Mouse (Mus musculus) mouse embryonic stem cell (cell line): Measurements from ENCODE around the gene Rbm47.

Experiments
- in situ Hi-C, 2 experiments: fragments of 300-500 bp; cut with MboI; formaldehyde crosslinking; loops; 1 replicate in 1 of 2; 3 replicates in 1 of 2; pipeline ENCODE4 v1.14.3; 2019 to 2020; ENCODE audit warnings: low sequenced_read_pairs in 2 of 2, low pct_unique_long_range_greater_than_20kb in 1 of 2, mixed read lengths in 1 of 2; ENCODE audit not compliant: unreplicated experiment in 1 of 2

Rbm47 gene

GRCm38 (mm10) chr5:66139171-66139570, 33.7 kb downstream of the Rbm47 start:
- in situ Hi-C loops = no loop called here

GRCm38 (mm10) chr5:66138597-66138996, 34.3 kb downstream of the Rbm47 start:
- in situ Hi-C loops = no loop called here

GRCm38 (mm10) chr5:66137250-66137649, 35.7 kb downstream of the Rbm47 start:
- in situ Hi-C loops = no loop called here

DNA sequence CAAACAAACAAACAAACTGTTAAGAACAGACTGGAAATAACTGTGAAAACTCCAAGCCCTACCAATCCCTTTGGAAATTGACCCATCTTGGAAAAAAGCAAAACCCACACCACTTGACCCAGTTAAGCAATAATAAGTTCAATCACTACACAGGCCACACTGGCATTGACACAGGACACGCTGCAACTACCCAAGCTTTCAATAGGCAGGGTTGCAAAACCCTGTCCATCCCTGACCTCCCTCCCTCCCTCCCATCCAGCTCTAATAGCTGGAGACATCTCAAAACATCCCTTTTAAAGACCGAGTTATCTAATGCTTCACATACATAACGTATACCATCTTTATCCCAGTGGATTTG, 37.1 kb downstream of the Rbm47 start:
- in situ Hi-C loops = no loop called here

- in situ Hi-C loops = no loop called here
Observed at GRCm38 (mm10) chr5:66135161-66135852, 37.6 kb downstream of the Rbm47 start.

DNA sequence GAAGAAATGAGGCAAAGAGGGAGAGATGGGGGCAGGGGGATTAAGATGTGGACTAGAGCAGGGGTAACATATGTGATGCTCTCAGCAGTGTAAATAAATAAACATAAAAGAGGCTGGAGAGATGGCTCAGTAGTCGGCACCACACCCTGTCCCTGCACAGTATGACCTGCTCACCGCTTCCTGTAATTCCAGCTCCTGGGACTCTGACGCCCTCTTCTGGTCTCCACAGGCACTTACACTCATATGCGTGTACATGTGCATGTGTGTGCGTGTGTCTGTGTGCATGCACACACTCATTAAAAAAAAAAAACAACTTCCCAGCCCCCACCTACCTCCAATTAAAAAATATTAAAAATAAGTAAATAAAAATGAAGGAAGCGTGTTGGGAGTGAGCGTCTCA, 38.3 kb downstream of the Rbm47 start:
- in situ Hi-C loops = no loop called here

- in situ Hi-C loops = no loop called here
Observed at GRCm38 (mm10) chr5:66128948-66129347, 44.0 kb downstream of the Rbm47 start.

- in situ Hi-C loops = no loop called here
Observed at GRCm38 (mm10) chr5:66125418-66125817, 47.5 kb downstream of the Rbm47 start.

GRCm38 (mm10) chr5:66124931-66125330, 48.0 kb downstream of the Rbm47 start:
- in situ Hi-C loops = no loop called here

DNA sequence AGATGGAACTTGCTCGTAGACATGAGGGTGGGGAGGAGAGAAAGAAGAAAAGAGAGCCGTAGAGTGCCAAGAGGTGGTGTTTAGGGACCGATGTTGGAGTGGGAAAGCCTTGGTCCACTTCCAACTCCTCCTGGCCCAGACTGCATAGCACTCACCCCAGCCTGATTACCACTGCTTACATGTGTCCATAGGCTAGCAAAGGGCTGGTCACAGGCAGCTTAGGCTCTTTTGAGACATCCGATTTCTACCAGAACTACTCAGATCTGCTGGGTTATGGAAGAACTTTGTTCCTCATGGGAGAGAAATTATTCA, 48.9 kb downstream of the Rbm47 start:
- in situ Hi-C loops = no loop called here

- in situ Hi-C loops = no loop called here
Observed at GRCm38 (mm10) chr5:66123295-66124088, 49.4 kb downstream of the Rbm47 start.

- in situ Hi-C loops = no loop called here
Observed at GRCm38 (mm10) chr5:66121255-66121654, 51.7 kb downstream of the Rbm47 start.

DNA sequence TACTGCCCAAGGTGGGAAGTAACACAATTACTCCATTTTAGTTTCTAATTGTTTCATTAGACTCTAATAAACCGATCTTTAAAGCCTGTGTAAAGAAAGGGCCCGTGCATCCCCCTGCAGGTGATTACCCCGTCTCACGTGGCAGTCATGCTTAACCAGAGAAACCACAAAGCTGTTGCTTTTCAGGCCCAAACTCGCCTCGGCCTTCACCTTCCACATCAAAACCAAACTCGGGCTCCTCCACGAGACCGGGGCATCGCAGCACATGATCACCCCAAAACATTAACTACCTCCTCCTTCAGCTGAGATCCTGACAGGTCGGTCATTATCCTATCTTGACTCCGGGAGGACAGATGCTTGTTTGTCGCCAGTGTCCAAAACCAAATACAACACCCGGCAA, 58.2 kb downstream of the Rbm47 start:
- in situ Hi-C loops = no loop called here

- in situ Hi-C loops = no loop called here
Observed at GRCm38 (mm10) chr5:66114208-66114607, 58.7 kb downstream of the Rbm47 start.

GRCm38 (mm10) chr5:66112059-66112458, 60.9 kb downstream of the Rbm47 start:
- in situ Hi-C loops = no loop called here

DNA sequence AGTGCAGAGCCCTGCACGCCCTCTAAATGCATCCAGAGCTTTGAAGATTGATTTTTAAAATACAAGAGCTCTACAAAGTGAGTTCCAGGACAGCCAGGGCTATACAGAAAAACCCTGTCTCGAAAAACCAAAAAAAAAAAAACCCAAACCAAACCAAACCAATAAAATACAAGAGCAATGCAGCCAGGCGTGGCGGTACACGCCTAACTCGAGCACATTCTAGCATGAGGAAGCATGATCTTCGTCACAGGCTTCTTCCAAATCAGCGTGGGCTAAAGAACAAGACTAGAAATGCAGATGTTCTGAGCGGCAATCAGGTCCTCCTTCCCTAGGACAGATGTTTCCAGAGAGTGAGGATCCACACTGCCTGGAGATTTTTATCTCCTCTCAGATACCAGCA, 66.5 kb downstream of the Rbm47 start:
- in situ Hi-C loops = no loop called here

DNA sequence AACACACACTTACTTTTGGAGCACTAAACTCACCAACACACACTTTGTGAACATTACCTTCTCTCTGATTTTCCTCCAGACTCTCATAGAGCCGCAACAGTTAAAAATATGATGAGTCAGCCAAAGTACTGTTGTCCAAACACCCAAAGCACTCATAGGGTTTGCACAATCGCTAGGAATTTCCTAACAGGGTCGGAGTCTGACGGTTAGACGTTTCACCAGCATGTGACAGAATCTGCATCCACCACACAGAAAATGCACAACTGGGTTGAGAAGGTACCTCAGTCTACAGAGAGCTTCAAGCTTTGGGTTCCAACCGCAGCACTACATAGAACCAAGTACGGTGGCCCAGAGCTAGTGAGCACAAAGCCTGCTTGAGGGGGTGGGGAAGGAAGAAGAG, 67.0 kb downstream of the Rbm47 start:
- in situ Hi-C loops = no loop called here

GRCm38 (mm10) chr5:66105366-66105765, 67.6 kb downstream of the Rbm47 start:
- in situ Hi-C loops = no loop called here

- in situ Hi-C loops = no loop called here
Observed at GRCm38 (mm10) chr5:66103386-66103785, 69.5 kb downstream of the Rbm47 start.

- in situ Hi-C loops = no loop called here
Observed at GRCm38 (mm10) chr5:66102821-66103220, 70.1 kb downstream of the Rbm47 start.
